Mouse (Mus musculus) small intestine, adult 2 months (tissue): Measurements from ENCODE around the gene Rmi1.

Experiments
- CTCF ChIP-seq: fragments of 200-500 bp; IDR thresholded peaks from 2 replicates; pipeline ENCODE4 v1.5.1; 2012; ENCODE audit warnings: low read depth, mild to moderate bottlenecking, control low read depth, inconsistent platforms, low read length, moderate library complexity, mixed read lengths; ENCODE audit not compliant: insufficient replicate concordance, insufficient read length; ENCODE audit errors: extremely low read depth
- POLR2A ChIP-seq: fragments of 200-500 bp; IDR thresholded peaks from 2 replicates; pipeline ENCODE4 v1.6.1; 2012; ENCODE audit warnings: low read depth, mild to moderate bottlenecking, control low read depth, inconsistent platforms, low read length, moderate library complexity

DNA sequence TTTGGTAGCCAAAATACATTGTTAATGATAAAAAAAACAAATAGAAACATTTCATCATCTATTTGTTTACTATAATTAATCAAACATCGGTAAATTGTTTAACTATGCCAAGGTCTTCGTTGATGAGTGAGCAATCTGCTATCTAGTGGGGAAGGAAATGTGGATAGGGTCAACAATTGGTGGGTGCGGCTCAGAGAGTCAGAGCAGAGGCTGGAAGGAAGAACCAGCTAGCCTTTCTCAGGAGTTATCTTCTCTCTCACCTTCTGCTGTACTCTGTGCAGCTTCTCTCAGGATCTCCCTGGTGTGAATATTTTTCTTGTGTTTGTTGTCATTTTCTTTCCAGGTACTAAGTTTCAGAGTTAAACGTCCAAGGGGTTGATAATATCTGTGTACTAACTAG lies 20.2 kb downstream of the Rmi1 start:
- TF ChIP-seq CTCF (no peak), POLR2A (no peak)
